Mouse (Mus musculus): ENCODE measurements around the gene Olfr652.

Olfr652 gene

DNA sequence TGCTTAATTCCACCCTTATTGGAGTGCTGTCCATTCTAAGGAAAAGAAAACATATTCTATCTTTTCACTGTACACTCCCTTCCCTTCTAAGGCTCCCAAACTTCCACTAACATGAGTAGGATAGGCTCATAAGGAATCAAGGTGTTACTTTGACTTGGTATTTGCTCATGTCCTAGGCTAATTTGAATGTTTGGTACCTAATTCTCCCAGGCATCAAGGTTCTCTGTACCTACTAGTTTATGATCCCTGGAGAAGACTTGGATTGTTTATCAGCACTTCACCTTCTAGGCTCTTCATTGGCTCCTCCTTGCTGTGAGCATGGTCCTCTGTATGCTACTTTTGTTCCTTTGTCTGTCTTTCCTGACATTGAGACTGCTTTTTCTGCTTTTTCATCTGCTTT, at the start of gene Olfr652:
Gene Olfr652 (plus strand): TSS at position 301 of the 400 bp plus-strand sequence.
- no peak for DNase-seq (ENCODE audit: low read depth, low spot score)

- DNase-seq (ENCODE audit: low read depth, low spot score), result no peak
Observed at GRCm38 (mm10) chr7:104549833-104550232, 10.9 kb upstream of the Olfr652 start, which contains the start of gene Olfr651. TSS of gene Olfr651 (plus strand) at chr7:104550133.

DNA sequence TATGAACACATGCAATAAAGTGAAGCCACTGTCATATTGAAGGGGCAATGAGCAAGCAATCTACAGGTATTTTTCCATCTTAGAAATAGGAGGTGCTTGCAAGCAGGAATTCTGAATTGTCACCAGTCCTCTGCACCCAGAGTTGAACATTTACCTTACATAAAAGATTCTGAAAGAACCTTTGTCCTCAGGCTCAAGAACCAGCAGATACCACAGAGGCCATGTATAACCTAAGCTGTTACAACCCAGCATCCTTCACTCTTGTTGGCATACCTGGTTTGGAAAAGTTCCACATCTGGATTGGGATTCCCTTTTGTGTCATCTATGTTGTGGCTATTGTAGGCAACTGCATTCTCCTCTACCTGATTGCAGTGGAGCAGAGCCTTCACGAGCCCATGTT, 8.0 kb upstream of the Olfr652 start:
- no peak for DNase-seq (ENCODE audit: low read depth, low spot score)

DNA sequence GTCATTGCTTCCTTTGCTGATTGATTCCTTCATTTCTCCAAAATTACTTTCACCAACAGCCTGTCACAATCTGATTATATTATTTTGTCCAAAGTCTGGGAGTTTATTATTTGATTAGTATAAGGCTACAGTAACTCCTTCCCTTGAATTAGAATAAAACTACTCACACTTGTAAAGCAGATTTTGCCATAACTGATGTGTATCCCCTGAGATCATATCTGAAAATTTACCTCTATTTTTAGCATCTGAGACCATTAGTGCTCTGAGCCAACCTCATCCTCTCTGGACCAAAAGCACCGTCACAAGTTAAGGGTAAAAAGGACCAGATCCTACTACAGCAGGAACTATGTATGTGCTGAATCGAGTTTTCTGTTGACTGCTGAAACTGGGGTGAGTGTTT, 16.3 kb downstream of the Olfr652 start, which contains the start of gene Olfr653:
Gene Olfr653 (plus strand): TSS at position 301 of the 400 bp plus-strand sequence.
- DNase-seq (ENCODE audit: low read depth, low spot score), result no peak

GRCm38 (mm10) chr7:104580846-104581245, 20.1 kb downstream of the Olfr652 start:
- no peak for DNase-seq (ENCODE audit: low read depth, low spot score)

GRCm38 (mm10) chr7:104581429-104581828, 20.7 kb downstream of the Olfr652 start:
- no peak for DNase-seq (ENCODE audit: low read depth, low spot score)

DNA sequence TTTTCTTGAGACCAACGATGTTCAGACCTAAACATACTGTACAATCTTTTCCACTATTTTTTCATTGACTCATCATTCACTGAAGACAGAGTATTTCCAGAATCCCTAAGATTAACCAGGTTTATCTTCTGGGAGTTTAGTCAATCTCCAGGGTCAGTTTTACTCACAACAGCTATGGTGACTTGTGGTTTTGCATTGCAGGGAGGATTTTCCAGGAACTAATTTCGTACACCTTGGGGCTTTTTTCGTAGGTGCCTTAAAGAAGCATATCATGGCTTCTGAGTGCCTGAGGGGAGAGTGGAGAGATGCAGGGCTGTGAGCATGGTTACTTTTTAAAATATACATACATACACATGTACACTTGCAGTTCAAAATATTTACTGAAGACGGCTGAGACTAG, 26.0 kb downstream of the Olfr652 start, which contains the start of gene Olfr654:
Gene Olfr654 (plus strand): TSS at position 301 of the 400 bp plus-strand sequence.
- no peak for DNase-seq (ENCODE audit: low read depth, low spot score)

DNA sequence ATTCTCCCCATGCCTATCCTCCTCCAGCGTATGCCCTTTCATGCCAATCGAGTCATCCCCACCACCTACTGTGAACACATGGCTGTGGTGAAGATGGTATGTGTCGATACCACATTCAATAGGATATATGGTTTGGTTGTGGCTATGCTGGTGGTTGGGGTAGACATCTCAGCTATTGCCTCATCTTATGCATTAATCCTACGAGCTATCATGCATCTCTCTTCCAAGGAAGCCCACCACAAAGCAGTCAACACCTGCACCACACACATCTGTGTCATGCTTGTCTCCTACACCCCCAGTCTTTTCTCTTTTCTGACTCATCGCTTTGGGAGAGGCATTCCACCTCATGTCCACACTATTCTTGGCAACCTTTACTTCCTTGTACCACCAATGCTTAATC, 27.6 kb downstream of the Olfr652 start:
- no peak for DNase-seq (ENCODE audit: low read depth, low spot score)

- no peak for DNase-seq (ENCODE audit: low read depth, low spot score)
Observed at GRCm38 (mm10) chr7:104601679-104602078, 41.0 kb downstream of the Olfr652 start, which contains the start of gene Olfr655. TSS of gene Olfr655 (minus strand) at chr7:104601779.

GRCm38 (mm10) chr7:104603173-104603572, 42.5 kb downstream of the Olfr652 start:
- peak; percentile 53 for DNase-seq (ENCODE audit: low read depth, low spot score)

DNA sequence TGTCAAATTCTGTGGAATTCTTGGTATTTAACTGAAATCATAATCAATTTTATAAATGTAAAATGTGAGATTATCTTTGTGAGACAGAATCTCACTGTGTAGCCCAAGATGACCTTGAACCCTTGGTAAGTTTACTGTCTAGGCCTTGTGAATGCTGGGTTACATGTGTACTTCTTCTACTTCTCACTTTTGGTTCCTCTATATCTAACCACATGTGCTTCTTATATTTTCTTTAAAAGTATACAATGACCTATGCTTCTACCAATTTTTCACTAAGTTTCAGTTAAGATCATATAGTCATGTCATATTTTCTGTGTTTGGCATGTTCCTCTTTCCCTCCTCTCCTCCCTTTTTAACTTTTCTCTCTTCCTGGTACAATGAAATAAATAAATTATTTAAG, 44.0 kb downstream of the Olfr652 start:
- no peak for DNase-seq (ENCODE audit: low read depth, low spot score)

GRCm38 (mm10) chr7:104613655-104614054, 53.0 kb downstream of the Olfr652 start, which contains the start of gene Olfr656:
TSS of gene Olfr656 (plus strand) at chr7:104613955.
- DNase-seq (ENCODE audit: low read depth, low spot score), result no peak

All from A20 (cell line).